Comparison of ENCODE assay signal across 10 mouse cellular contexts in the genomic region with DNA sequence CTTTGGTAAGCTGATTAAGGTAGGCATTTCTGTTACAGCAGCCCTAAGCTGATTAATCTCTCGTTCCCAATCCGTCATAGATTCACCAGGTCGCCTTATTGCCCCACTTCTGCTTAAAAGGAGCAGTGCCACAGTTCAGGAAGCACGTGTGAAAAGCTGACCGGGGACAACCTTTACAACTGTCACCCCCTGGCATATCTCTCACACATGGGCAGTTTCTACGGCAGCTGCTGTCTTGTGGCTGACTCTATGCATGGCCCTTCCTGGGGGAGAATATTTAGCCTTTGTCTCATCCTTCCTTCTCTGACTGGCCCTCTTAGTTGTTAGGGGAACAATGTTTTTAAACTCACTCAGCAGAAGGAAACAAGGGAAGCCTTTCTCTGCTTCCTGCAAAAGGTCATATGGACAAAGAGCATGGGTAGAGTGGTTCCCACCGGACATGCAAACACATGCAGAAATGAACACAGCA.
A peak's percentile ranks its signal among the peaks of the same experiment; 100 is the strongest.
DNase-seq lines count a peak whose midpoint lies in the region; ATAC-seq and TF ChIP-seq lines count a peak whose summit lies in the region.
"Had no signal": no experiment of that assay in that cellular context is flagged by ENCODE, and none has a peak within 500 bp of the region (broad histone marks: within the 10 kb centered on the region; RNA-seq: fewer than 3 reads in every experiment).

No protein-coding gene starts in this region.

- H3K9me3 ChIP-seq in hindbrain, embryonic 10.5 days: no peaks in the 10 kb centered on the region
- no peaks in the 10 kb centered on the region for H3K9me3 ChIP-seq in hindbrain, embryonic 13.5 days
- H3K9me3 ChIP-seq in embryonic facial prominence, embryonic 14.5 days (ENCODE audit: control insufficient read depth, low read length): no peaks in the 10 kb centered on the region
- no peaks in the 10 kb centered on the region for H3K9me3 ChIP-seq in liver, postnatal 0 days (ENCODE audit: low read length)
- no peaks in the 10 kb centered on the region for H3K9me3 ChIP-seq in heart, embryonic 10.5 days
- H3K9me3 ChIP-seq: embryonic facial prominence, embryonic 13.5 days had no signal

- H3K27me3 ChIP-seq in hindbrain, embryonic 10.5 days (ENCODE audit: insufficient read depth, poor library complexity, severe bottlenecking): no peaks in the 10 kb centered on the region
- H3K27me3 ChIP-seq in hindbrain, embryonic 13.5 days: no peaks in the 10 kb centered on the region
- no peaks in the 10 kb centered on the region for H3K27me3 ChIP-seq in Patski
- no peaks in the 10 kb centered on the region for H3K27me3 ChIP-seq in embryonic facial prominence, embryonic 14.5 days (replicated peaks; ENCODE audit: control insufficient read depth, insufficient read depth, low read length)
- no peaks in the 10 kb centered on the region for H3K27me3 ChIP-seq in liver, postnatal 0 days (ENCODE audit: insufficient read depth, low read length)
- no peaks in the 10 kb centered on the region for H3K27me3 ChIP-seq in heart, embryonic 10.5 days (ENCODE audit: insufficient read depth, poor library complexity, severe bottlenecking)
- H3K27me3 ChIP-seq: embryonic facial prominence, embryonic 13.5 days had no signal

- H3K36me3 ChIP-seq in hindbrain, embryonic 10.5 days: no peaks in the 10 kb centered on the region
- no peaks in the 10 kb centered on the region for H3K36me3 ChIP-seq in hindbrain, embryonic 13.5 days
- H3K36me3 ChIP-seq in embryonic facial prominence, embryonic 14.5 days (ENCODE audit: control insufficient read depth, insufficient read depth, low read length): no peaks in the 10 kb centered on the region
- H3K36me3 ChIP-seq in liver, postnatal 0 days (replicated peaks; ENCODE audit: insufficient read depth, low read length): no peaks in the 10 kb centered on the region
- H3K36me3 ChIP-seq in heart, embryonic 10.5 days: no peaks in the 10 kb centered on the region
- H3K36me3 ChIP-seq: embryonic facial prominence, embryonic 13.5 days had no signal

- POLR2A ChIA-PET in Patski (lab: Charles Lee): no interaction called here

- ATAC-seq in hindbrain, embryonic 13.5 days (ENCODE audit: low FRiP score): no peak
- ATAC-seq in Patski: peak; percentile 65
- ATAC-seq in embryonic facial prominence, embryonic 14.5 days (ENCODE audit: low read depth): peak; percentile 22; the same call in 1 of the 2 replicates
- peak; percentile 67 for ATAC-seq in liver, postnatal 0 days
- ATAC-seq: hindbrain, embryonic 16.5 days had no signal

- no peak overlapping the region for H3K4me2 ChIP-seq in hindbrain, embryonic 13.5 days
- H3K4me2 ChIP-seq in embryonic facial prominence, embryonic 14.5 days (ENCODE audit: low read depth, low read length): no peak overlapping the region
- no peak overlapping the region for H3K4me2 ChIP-seq in liver, postnatal 0 days (ENCODE audit: low read depth, low read length)
- H3K4me2 ChIP-seq: embryonic facial prominence, embryonic 13.5 days had no signal

- H3K4me1 ChIP-seq in hindbrain, embryonic 10.5 days (replicated peaks): peaks cover 30% of the 10 kb centered on the region
- H3K4me1 ChIP-seq in hindbrain, embryonic 13.5 days (replicated peaks): peaks cover 24% of the 10 kb centered on the region
- H3K4me1 ChIP-seq in embryonic facial prominence, embryonic 14.5 days (ENCODE audit: control insufficient read depth, insufficient read depth, low read length): peaks cover 12% of the 10 kb centered on the region
- peaks cover 5% of the 10 kb centered on the region; the same call in 1 of the 2 replicates for H3K4me1 ChIP-seq in liver, postnatal 0 days (ENCODE audit: insufficient read depth)
- H3K4me1 ChIP-seq in heart, embryonic 10.5 days: peaks cover 3% of the 10 kb centered on the region; the same call in 1 of the 2 replicates

- H3K4me3 ChIP-seq in hindbrain, embryonic 10.5 days: no peak overlapping the region
- no peak overlapping the region for H3K4me3 ChIP-seq in hindbrain, embryonic 13.5 days
- no peak overlapping the region for H3K4me3 ChIP-seq in embryonic facial prominence, embryonic 14.5 days (ENCODE audit: low read depth, low read length)
- no peak overlapping the region for H3K4me3 ChIP-seq in liver, postnatal 0 days (ENCODE audit: low read depth, low read length)
- no peak overlapping the region for H3K4me3 ChIP-seq in heart, embryonic 10.5 days
- H3K4me3 ChIP-seq: embryonic facial prominence, embryonic 13.5 days had no signal

- H3K27ac ChIP-seq in hindbrain, embryonic 10.5 days: peak overlapping the region; percentile 68
- H3K27ac ChIP-seq in hindbrain, embryonic 13.5 days: no peak overlapping the region
- H3K27ac ChIP-seq in embryonic facial prominence, embryonic 14.5 days (replicated peaks; ENCODE audit: low read depth, low read length): no peak overlapping the region
- peak overlapping the region; percentile 44 for H3K27ac ChIP-seq in liver, postnatal 0 days (ENCODE audit: low read depth)
- H3K27ac ChIP-seq in heart, embryonic 10.5 days: no peak overlapping the region
- H3K27ac ChIP-seq: embryonic facial prominence, embryonic 13.5 days had no signal

- CTCF ChIA-PET in Patski (lab: Charles Lee): interaction anchor here (1.2 kb wide), 1 partner anchor 21 kb away, joined by 3 read pairs; no protein-coding TSS in a partner anchor

- 19% methylated on average over 7 of the region's 7 CpGs for WGBS in hindbrain, embryonic 10.5 days
- WGBS in hindbrain, embryonic 13.5 days: 16% methylated on average over 7 of the region's 7 CpGs
- WGBS in embryonic facial prominence, embryonic 14.5 days: 44% methylated on average over 7 of the region's 7 CpGs
- WGBS in liver, postnatal 0 days (ENCODE audit: insufficient replicate concordance): 19% methylated on average over 7 of the region's 7 CpGs
- 49% methylated on average over 7 of the region's 7 CpGs for WGBS in heart, embryonic 10.5 days

- peak; percentile 40 for DNase-seq in hindbrain, embryonic 10.5 days (ENCODE audit: low spot score)
- DNase-seq in Patski (ENCODE audit: low read depth, low spot score): no peak
- DNase-seq in embryonic facial prominence, embryonic 14.5 days (ENCODE audit: low spot score): peak; percentile 47
- DNase-seq in liver, postnatal 0 days: peak; percentile 16
- DNase-seq in spleen, adult 12 weeks (ENCODE audit: low spot score): no peak
- no peak for DNase-seq in ovary, postnatal 14 days (ENCODE audit: low spot score)
- DNase-seq in heart, embryonic 10.5 days (ENCODE audit: low spot score): no peak

- in situ Hi-C loops in Patski (cut with MboI; ENCODE audit: low pct_unique_long_range_greater_than_20kb): no loop called here

- TF ChIP-seq EP300 in liver, postnatal 0 days (IDR thresholded peaks at IDR 0.05; ENCODE audit: low read depth): peak; percentile 51; the same call in 1 of the 2 replicates

- TF ChIP-seq CTCF in Patski (IDR thresholded peaks at IDR 0.05): no peak
- no peak for TF ChIP-seq CTCF in liver, postnatal 0 days (IDR thresholded peaks at IDR 0.05; ENCODE audit: low read depth)

- no peak overlapping the region for H3K9ac ChIP-seq in hindbrain, embryonic 13.5 days
- no peak overlapping the region for H3K9ac ChIP-seq in embryonic facial prominence, embryonic 14.5 days (ENCODE audit: low read depth, low read length)
- no peak overlapping the region for H3K9ac ChIP-seq in liver, postnatal 0 days (replicated peaks)
- H3K9ac ChIP-seq: embryonic facial prominence, embryonic 13.5 days had no signal

Comparison
In these comparisons a context has a peak if more than half of its experiments do, and no peak if none do; other contexts are left out.
1. H3K27ac ChIP-seq: peak in hindbrain, embryonic 10.5 days (single experiment) and liver, postnatal 0 days (single experiment); none in hindbrain, embryonic 13.5 days (single experiment), embryonic facial prominence, embryonic 14.5 days (single experiment) and heart, embryonic 10.5 days (single experiment).
2. DNase-seq: peak in hindbrain, embryonic 10.5 days (single experiment), embryonic facial prominence, embryonic 14.5 days (single experiment) and liver, postnatal 0 days (single experiment); none in Patski (single experiment), spleen, adult 12 weeks (single experiment), ovary, postnatal 14 days (single experiment) and heart, embryonic 10.5 days (single experiment).